Mouse (Mus musculus): ENCODE measurements around the gene Pdxp. TPM values are rescaled to one million over a fixed set of nuclear protein-coding genes. Genes with fewer than 3 reads are reported as not detected.

Gene Pdxp
- total RNA-seq (2023), result 1 to 10 TPM; 1.8 TPM

DNA sequence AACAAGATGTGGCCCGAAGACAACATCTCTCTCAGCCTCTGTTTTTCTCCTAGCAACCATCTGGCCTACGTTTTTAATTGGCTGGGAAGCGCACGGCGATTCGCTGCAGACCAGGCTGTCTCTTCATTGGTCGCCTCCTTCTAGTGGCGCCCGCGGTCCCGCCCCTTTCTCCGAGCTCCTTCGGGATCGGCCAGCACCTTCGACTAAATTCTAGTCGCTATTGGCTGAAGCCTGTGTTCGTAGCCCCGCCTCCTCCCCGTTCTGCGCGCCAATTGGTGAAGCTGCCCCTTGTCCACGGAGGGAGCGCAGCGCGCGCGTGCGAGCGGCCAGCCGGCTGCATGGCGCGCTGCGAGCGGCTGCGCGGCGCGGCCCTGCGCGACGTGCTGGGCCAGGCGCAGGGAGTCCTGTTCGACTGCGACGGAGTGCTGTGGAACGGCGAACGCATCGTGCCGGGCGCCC is at the start of gene Pdxp:
TSS of gene Pdxp (plus strand) at position 288 of the 459 bp plus-strand sequence.

DNA sequence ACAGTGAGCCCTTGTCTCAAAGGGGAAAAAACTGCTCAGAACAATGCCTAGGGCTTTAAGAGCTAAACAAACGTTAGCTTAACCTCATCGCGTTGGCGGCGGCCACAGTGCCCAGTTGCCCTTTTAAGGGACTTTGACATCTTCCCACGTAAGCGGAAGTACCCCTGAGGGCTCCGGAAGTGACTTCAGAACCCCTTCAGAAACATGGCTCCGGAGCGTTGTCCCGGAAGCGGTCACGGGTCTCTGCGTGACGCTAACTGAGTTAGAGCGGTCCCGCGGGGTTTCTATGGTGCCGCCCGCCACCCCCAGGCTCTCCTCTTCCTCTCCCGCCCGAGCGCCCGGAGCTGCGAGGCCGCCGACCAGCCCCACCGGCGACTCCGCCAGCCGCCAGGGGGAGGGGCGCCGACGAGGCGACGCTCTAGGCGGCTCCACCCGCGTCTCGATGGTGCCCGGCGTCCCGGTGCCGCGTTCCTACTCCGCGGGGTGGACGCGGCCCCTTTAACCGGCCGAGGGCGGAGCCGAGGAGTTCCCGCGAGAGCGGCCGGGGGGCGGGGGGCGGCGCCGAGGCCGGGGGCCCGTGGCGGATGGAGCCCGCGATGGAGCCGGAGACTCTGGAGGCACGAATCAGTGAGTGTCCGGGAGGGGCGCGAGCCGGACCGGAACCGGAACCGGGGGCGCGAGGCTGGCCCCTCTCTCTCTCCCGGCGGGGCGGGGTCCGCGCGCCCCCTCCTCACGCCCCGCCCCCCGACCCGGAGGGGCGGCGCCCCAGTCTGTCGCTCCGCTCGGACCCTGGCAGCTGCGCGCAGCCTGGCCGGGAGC is 36.5 kb upstream of the Pdxp start, which contains the start of gene Gga1:
TSS of gene Gga1 (plus strand) at position 200 of the 819 bp plus-strand sequence.

DNA sequence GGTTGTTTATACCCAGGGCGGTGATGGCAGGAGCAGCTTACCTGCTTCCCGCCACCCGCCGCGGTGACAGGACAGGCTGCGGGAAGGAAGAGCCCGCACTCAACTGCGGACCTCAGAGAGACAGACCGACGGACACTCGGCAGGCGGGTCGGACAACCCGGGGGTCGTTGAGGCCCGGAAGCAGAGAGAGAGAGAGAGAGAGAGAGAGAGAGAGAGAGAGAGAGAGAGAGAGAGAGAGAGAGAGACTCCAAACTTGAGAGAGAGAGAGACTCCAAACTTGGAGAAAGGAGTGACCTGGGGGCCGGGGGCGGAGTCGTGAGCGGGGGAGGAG is 14.3 kb upstream of the Pdxp start, which contains the start of gene Gm49510:
TSS of gene Gm49510 (plus strand) at position 259 of the 331 bp plus-strand sequence.

DNA sequence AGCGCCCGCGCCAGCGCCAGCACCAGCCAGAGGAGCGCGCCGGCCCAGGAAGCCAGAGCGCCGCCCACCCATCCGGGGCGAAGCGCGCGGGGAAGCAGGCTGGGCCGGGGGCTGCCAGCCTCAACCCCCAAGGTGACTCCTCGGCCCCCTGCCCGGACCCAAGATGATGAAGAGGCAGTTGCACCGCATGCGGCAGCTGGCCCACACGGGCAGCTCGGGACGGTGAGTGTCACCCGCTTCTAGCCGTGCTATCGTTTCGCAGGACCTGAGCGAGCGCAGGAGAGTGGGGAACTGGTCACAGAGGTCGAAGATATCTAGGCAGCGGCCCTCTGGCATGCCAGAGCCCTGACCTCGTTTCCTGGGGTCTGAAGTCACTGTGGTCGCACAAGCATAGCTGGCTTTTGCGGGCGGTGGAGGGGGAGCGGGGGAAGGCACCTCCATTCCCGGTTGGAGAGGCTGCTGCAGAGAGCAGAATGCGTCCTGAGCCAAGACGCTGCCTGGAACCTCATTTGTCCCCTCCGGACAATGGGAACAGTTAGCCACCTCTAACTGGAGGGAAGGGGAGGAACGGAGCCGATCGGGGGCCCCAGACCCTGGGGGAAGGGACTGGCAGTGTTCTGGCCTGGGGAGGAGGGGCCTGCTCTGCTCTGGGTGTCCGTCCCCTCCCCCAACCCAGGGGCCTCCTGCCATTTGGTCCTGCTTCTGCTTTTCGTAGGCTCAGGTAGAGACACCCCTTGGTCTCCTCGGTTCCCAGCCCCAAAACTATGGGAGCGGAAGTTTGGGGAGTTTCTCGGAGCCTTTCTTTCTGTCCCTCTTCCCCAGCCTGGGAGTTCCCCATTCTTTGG is 13.8 kb upstream of the Pdxp start, which contains the start of gene Sh3bp1:
TSS of gene Sh3bp1 (plus strand) at position 29 of the 845 bp plus-strand sequence.

DNA sequence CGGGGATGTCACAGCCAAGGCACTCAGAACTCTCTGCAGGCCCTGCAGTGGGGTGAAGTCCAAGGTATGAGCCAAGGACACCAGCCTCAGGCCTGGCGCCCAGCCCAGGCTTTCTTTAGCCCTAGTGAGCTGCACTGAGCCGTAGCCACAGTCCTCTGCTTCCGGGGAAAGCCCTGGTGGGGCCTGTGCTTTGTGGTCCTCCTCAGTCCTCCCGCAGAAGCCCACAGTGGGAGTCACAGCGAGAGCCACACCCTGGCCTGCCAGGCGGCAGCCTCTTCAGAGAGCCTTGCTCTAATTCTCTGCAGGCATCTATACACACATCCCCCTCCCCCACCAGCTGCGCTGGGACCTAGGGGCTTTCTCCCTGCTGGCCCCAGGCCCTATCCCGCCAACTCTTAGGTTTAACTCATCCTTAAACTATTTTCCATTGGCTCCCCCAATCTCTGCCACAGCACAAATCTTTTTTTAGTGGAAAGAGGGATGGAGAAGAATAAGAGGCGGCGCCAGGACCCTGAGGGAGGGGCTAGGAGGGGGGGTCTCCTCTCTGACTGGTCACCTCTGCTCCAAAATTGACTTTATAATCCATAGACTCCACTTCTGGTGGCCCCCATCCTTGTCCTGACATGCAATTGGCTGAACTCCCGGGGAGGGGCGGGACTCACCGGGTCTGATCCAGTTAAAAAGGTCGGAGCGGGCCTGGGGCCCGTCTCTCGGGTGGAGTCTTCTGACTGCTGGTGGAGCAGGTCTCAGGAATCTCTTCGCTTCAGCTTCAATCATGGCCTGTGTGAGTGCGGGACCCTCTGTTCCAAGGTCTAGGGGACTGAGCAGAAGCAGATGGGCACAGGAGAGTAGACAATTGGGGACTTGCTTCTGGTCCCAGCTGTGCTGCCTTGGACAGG is 12.6 kb downstream of the Pdxp start, which contains the start of gene Lgals1:
TSS of gene Lgals1 (plus strand) at position 705 of the 899 bp plus-strand sequence.

DNA sequence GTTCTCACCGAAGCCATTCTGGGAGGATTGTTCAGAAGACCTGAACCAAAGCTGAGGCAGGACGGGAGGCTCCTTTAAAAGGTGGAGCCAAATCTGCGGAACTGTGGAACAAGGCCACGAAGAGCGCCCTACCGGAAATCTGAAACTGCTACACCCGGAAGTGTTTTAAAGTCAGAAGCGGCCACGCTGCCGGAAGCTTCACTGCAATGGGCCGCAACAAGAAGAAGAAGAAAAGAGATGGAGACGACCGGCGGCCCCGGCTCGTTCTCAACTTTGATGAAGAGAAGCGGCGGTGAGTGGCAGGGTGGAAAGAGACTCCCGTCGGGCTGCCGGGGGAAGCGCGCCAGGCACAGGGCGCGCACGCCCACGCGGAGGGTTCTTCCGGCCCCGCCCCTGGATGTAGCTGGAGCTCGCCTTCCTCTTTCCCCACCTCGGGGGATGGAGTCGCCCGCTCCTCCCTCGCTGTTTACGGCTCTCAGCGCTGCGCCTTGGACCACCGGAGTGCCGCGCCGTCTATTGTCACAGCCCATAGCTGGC is 21.1 kb downstream of the Pdxp start, which contains the start of gene Nol12:
TSS of gene Nol12 (plus strand) at position 150 of the 537 bp plus-strand sequence.

DNA sequence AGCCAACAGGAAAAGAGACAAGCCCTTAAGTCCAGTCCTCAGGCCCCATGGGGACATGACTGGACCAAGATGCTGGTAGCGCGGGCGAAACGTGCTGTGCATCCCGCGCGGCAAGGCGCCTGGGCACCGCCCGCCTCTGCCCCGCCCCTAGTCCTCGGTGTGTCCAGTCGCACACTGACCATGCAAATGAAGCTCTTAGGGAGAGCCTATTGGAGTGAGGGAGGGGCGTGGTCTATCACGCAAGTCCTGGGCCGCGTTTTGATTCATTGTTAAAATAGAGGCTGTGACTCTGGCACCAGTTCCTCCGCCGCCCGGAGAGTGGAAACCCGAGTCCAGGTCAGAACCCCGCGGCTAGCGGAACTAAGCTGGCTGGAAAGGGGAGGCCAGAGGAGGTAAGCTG is 33.9 kb downstream of the Pdxp start, which contains the start of gene Triobp:
TSS of gene Triobp (plus strand) at position 68 of the 400 bp plus-strand sequence.

Other genes starting within 250 kb of the Pdxp start
- gene Elfn2, start 195.1 kb upstream of the Pdxp start, total RNA-seq (2023), result under 1 TPM; 0.09 to 0.40 TPM
- gene Mfng, start 140.4 kb upstream of the Pdxp start, total RNA-seq (2023), result 10 to 100 TPM; 13.8 to 19.1 TPM
- 10 to 100 TPM; 32.0 to 40.8 TPM for gene Card10, start 110.9 kb upstream of the Pdxp start, total RNA-seq (2023)
- gene Cdc42ep1, start 71.3 kb upstream of the Pdxp start, total RNA-seq (2023), result under 1 TPM in 1 of 2 experiments, not detected in 1; 0.20 TPM
- not detected for gene Lgals2, start 58.4 kb upstream of the Pdxp start, total RNA-seq (2023)
- 10 to 100 TPM; 72.9 to 82.0 TPM for gene Gga1, start 36.7 kb upstream of the Pdxp start, total RNA-seq (2023)
- not detected for gene Gm49510, start 14.3 kb upstream of the Pdxp start, total RNA-seq (2023)
- 10 to 100 TPM; 78.9 to 85.5 TPM for gene Sh3bp1, start 14.2 kb upstream of the Pdxp start, total RNA-seq (2023)
- gene Lgals1, start 12.8 kb downstream of the Pdxp start, total RNA-seq (2023), result 100 to 1,000 TPM; 190 to 293 TPM
- 10 to 100 TPM; 16.7 to 22.5 TPM for gene Nol12, start 21.0 kb downstream of the Pdxp start, total RNA-seq (2023)
- 100 to 1,000 TPM; 163 to 195 TPM for gene Triobp, start 33.8 kb downstream of the Pdxp start, total RNA-seq (2023)
- gene H1f0, start 114.5 kb downstream of the Pdxp start, total RNA-seq (2023), result 10 to 100 TPM; 20.2 to 25.9 TPM
- not detected for gene Galr3, start 128.0 kb downstream of the Pdxp start, total RNA-seq (2023)
- gene Ankrd54, start 149.0 kb downstream of the Pdxp start, total RNA-seq (2023), result 10 to 100 TPM; 17.2 to 18.7 TPM
- gene Eif3l, start 161.3 kb downstream of the Pdxp start, total RNA-seq (2023), result 10 to 100 TPM; 60.8 to 68.5 TPM
- gene Micall1, start 195.0 kb downstream of the Pdxp start, total RNA-seq (2023), result 10 to 100 TPM; 13.8 to 14.1 TPM
- gene Polr2f, start 227.1 kb downstream of the Pdxp start, total RNA-seq (2023), result 10 to 100 TPM; 23.0 to 24.9 TPM
- gene 1700088E04Rik, start 227.3 kb downstream of the Pdxp start, total RNA-seq (2023), result not detected